Mouse (Mus musculus) midbrain, embryonic 12.5 days (tissue): Measurements from ENCODE around the gene Exd1. TPM values are rescaled to one million over a fixed set of nuclear protein-coding genes. Genes with fewer than 3 reads are reported as not detected.
"Not testable (repeated sequence)": the region's sequence is repeated elsewhere in the genome, so short reads cannot be mapped to it uniquely, and the experiment has no call there.

ENCODE experiments used
- ATAC-seq: fragments of 200-750 bp; cut with Nextera tagmentation; 2 replicates; pipeline ENCODE4 v1.8.0; 2017; ENCODE audit warnings: low read depth, moderate TSS enrichment, moderate library complexity; ENCODE audit not compliant: low FRiP score
- H3K27ac ChIP-seq: fragments of 300-500 bp; sonication (generic); replicated peaks from 2 replicates; pipeline ENCODE4 v1.5.1; 2016; ENCODE audit warnings: mild to moderate bottlenecking
- H3K27me3 ChIP-seq: fragments of 300-500 bp; sonication (generic); 2 replicates; pipeline ENCODE4 v1.6.1; 2016; ENCODE audit warnings: mild to moderate bottlenecking
- H3K36me3 ChIP-seq: fragments of 300-500 bp; sonication (generic); 2 replicates; pipeline ENCODE4 v1.6.1; 2016
- H3K4me1 ChIP-seq: fragments of 300-500 bp; sonication (generic); 2 replicates; pipeline ENCODE4 v1.6.1; 2016
- H3K4me2 ChIP-seq: fragments of 300-500 bp; sonication (generic); replicated peaks from 2 replicates; pipeline ENCODE4 v1.6.1; 2016; ENCODE audit warnings: mild to moderate bottlenecking, moderate library complexity
- H3K4me3 ChIP-seq: fragments of 300-500 bp; sonication (generic); 2 replicates; pipeline ENCODE4 v1.5.1; 2016; ENCODE audit warnings: mild to moderate bottlenecking
- H3K9ac ChIP-seq: fragments of 300-500 bp; sonication (generic); replicated peaks from 2 replicates; pipeline ENCODE4 v1.6.1; 2016; ENCODE audit warnings: mild to moderate bottlenecking, moderate library complexity
- H3K9me3 ChIP-seq: fragments of 300-500 bp; sonication (generic); 2 replicates; pipeline ENCODE4 v1.6.1; 2016; ENCODE audit warnings: mild to moderate bottlenecking
- whole genome bisulfite sequencing: fragments of 180-500 bp; shearing (Covaris S2); methylation state at CpG from one replicate; pipeline ENCODE4 v1.1.7; 2016; 5-methylcytosine and 5-hydroxymethylcytosine counted together
- polyA plus RNA-seq: library from polyadenylated mRNA; unstranded; fragments of >200 nt; fragmentation: Nextera tagmentation; extraction: Ambion mirVana; gene quantifications from 2 replicates; pipeline ENCODE4 v1.2.1, GENCODE M21; 2016

The Exd1 gene
- polyA plus RNA-seq, 1 experiment from 2014 or later: 0.52 TPM

DNA sequence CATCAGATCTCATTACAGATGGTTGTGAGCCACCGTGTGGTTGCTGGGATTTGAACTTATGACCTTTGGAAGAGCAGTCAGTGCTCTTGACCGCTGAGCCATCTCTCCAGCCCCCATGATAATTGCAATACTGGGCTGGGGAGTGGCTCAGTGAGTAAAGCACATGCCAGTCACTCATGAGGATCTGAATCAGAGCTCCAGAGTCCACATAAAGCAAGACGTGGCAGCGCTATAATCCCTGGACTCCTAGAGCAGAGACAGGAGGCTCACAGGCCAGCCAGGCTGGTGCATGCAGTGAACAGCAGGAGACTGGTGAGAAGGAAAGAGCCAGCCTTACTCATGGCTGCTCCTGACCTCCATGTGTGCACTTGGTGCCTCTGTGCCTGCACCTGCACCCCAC, 22.0 kb downstream of the Exd1 start:
- H3K27me3 ChIP-seq: no peaks in the 10 kb centered on the region
- H3K36me3 ChIP-seq: no peaks in the 10 kb centered on the region
- no peak overlapping the region for H3K4me2 ChIP-seq
- no peak overlapping the region for H3K4me3 ChIP-seq
- WGBS: 43% methylated on average over 4 of the region's 4 CpGs
- no peak overlapping the region for H3K27ac ChIP-seq
- no peak for ATAC-seq
- H3K9ac ChIP-seq: no peak overlapping the region
- no peaks in the 10 kb centered on the region for H3K9me3 ChIP-seq
- H3K4me1 ChIP-seq: no peaks in the 10 kb centered on the region

DNA sequence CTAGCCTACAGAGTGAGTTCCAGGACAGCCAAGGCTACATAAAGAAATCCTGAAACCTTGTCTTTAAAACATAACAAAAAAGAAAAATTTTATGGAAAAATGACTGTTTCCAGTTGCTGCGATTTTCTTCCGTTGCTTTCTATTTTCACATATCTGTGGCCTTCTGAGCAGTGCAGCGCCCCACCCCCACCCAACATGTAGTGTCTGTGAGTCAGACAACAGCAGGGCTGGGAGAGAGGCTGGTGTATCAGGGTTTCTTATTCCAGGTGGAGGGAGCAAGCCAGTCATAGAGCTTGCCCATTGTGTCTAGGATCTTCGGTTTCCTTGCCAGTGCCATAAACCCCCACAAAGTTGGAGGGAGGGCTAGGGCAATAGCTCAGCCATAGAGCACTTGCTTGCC, 23.6 kb downstream of the Exd1 start:
- Histone ChIP-seq H3K4me2 (no peak overlapping the region), H3K27ac (no peak overlapping the region), H3K9ac (no peak overlapping the region), H3K27me3 (no peaks in the 10 kb centered on the region), H3K4me3 (no peak overlapping the region), H3K4me1 (no peaks in the 10 kb centered on the region), H3K36me3 (no peaks in the 10 kb centered on the region), H3K9me3 (no peaks in the 10 kb centered on the region)
- ATAC-seq: no peak
- WGBS: 82% methylated on average over 4 of the region's 4 CpGs

- H3K9me3 ChIP-seq: no peaks in the 10 kb centered on the region
- ATAC-seq: no peak
- 73% methylated on average over 7 of the region's 7 CpGs for WGBS
Measured at GRCm38 (mm10) chr2:119520550-119520949, 26.9 kb downstream of the Exd1 start.

DNA sequence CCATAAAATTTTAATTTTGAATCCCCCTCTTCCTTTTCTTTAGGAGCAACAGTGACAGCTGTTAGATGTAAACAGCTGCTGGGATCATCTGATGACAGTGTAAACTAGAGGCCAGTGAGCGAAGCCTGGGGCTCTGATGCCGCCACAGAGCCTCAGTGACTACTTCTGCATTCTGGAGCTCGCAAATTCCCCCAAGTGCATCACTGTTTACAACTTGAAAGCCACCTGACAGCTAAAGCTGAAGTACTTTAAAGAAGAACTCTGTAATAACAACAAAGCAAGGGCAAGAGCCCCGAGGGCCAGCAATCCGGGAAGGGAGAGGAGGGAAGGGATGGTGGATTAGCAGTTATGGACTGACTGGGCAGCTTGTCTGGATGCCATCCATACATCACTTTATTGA, 30.6 kb downstream of the Exd1 start:
- no peaks in the 10 kb centered on the region for H3K27me3 ChIP-seq
- no peak for ATAC-seq
- no peak overlapping the region for H3K4me3 ChIP-seq
- H3K27ac ChIP-seq: no peak overlapping the region
- H3K4me2 ChIP-seq: no peak overlapping the region
- 67% methylated on average over 5 of the region's 5 CpGs for WGBS
- H3K9me3 ChIP-seq: no peaks in the 10 kb centered on the region
- no peaks in the 10 kb centered on the region for H3K4me1 ChIP-seq
- H3K36me3 ChIP-seq: no peaks in the 10 kb centered on the region
- H3K9ac ChIP-seq: no peak overlapping the region

More at GRCm38 (mm10) chr2:119520550-119520949, 26.9 kb downstream of the Exd1 start:
- Histone ChIP-seq H3K4me2 (no peak overlapping the region), H3K9ac (no peak overlapping the region), H3K4me1 (no peaks in the 10 kb centered on the region), H3K27ac (no peak overlapping the region), H3K27me3 (no peaks in the 10 kb centered on the region), H3K4me3 (no peak overlapping the region), H3K36me3 (no peaks in the 10 kb centered on the region)

DNA sequence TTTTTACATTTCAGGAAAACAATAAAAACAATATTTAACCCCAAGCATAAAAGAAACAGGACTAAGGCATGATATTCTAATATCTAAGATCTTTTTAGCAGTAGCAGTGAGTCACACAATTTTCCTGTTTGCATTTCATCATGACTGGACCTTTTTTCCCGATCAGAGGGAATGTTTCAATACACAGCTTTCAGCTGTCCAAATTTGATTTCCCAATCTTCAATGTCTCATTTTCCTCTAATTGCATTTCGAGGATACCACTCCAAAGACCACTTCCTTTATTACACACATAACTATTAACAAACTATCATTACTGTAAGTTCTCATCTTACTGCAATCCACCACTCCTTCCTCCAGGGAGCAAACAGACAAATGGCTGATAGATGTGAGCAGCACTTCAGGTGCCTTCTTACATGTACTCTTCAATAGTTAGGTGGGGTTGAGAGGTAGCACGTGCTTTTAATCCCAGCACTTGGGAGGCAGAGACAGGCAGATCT, 33.4 kb downstream of the Exd1 start:
- WGBS: 85% methylated on average over 3 of the region's 3 CpGs
- Histone ChIP-seq H3K27ac (no peak overlapping the region), H3K4me3 (no peak overlapping the region), H3K36me3 (no peaks in the 10 kb centered on the region), H3K4me2 (no peak overlapping the region), H3K9me3 (no peaks in the 10 kb centered on the region), H3K27me3 (no peaks in the 10 kb centered on the region), H3K9ac (no peak overlapping the region), H3K4me1 (no peaks in the 10 kb centered on the region)
- no peak for ATAC-seq

- no peaks in the 10 kb centered on the region for H3K4me1 ChIP-seq
- 76% methylated on average over 3 of the region's 3 CpGs for WGBS
Measured at GRCm38 (mm10) chr2:119512292-119512691, 35.1 kb downstream of the Exd1 start.

DNA sequence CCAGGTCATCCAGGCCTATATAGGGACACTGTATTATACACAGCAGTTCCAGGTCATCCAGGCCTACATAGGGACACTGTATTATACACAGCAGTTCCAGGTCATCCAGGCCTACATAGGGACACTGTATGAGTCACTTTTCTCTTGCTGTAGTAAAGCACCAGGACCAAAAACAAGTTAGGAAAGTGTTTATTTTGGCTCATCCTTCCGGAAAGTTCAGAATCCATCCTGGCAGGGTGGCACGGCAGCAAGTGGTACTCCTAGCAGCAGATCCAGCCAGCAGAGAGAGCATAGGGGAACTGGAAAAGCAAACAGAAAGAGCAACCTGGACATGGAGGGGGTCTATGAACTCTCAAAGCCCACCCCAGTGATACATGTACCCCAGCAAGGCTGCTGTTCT, 36.6 kb downstream of the Exd1 start:
- WGBS: 83% methylated on average over 2 of the region's 2 CpGs
- Histone ChIP-seq H3K4me3 (no peak overlapping the region), H3K27ac (no peak overlapping the region), H3K9ac (no peak overlapping the region), H3K9me3 (no peaks in the 10 kb centered on the region), H3K36me3 (no peaks in the 10 kb centered on the region), H3K27me3 (no peaks in the 10 kb centered on the region), H3K4me1 (no peaks in the 10 kb centered on the region), H3K4me2 (no peak overlapping the region)
- no peak for ATAC-seq

More at GRCm38 (mm10) chr2:119512292-119512691, 35.1 kb downstream of the Exd1 start:
- Histone ChIP-seq H3K36me3 (no peaks in the 10 kb centered on the region), H3K9ac (no peak overlapping the region), H3K4me2 (no peak overlapping the region), H3K4me3 (no peak overlapping the region), H3K27me3 (no peaks in the 10 kb centered on the region), H3K27ac (no peak overlapping the region), H3K9me3 (no peaks in the 10 kb centered on the region)
- no peak for ATAC-seq

- not testable (repeated sequence) for H3K4me2 ChIP-seq, ATAC-seq
- WGBS: 67% methylated on average over 7 of the region's 7 CpGs
Measured at GRCm38 (mm10) chr2:119508518-119508917, 38.9 kb downstream of the Exd1 start.

DNA sequence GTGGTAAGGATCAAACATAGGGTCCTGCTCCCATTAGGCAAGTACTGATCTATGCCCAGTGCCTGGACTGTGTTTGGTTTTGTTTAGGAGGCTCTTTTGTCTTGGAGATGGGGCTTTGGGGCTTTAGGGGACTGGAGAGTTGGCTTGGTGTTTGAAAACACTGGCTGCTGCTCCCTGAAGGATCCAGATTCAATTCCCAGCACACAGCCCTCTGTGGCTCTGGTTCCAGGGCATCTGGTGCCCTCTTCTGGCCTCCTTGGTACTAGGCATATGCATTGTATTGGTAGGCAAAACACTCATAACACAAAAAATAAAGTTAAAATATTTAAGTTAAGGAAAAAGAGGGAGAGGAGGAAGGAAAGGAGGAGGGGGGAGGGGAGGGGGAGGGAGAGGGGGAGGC, 40.3 kb downstream of the Exd1 start:
- H3K9ac ChIP-seq: no peak overlapping the region
- H3K4me1 ChIP-seq: no peaks in the 10 kb centered on the region
- H3K9me3 ChIP-seq: no peaks in the 10 kb centered on the region
- H3K4me3 ChIP-seq: no peak overlapping the region
- no peak overlapping the region for H3K4me2 ChIP-seq
- H3K36me3 ChIP-seq: no peaks in the 10 kb centered on the region
- ATAC-seq: no peak
- no peak overlapping the region for H3K27ac ChIP-seq
- H3K27me3 ChIP-seq: no peaks in the 10 kb centered on the region

More at GRCm38 (mm10) chr2:119508518-119508917, 38.9 kb downstream of the Exd1 start:
- H3K9ac ChIP-seq, H3K36me3 ChIP-seq, H3K27me3 ChIP-seq, H3K4me1 ChIP-seq, H3K4me3 ChIP-seq, H3K27ac ChIP-seq, H3K9me3 ChIP-seq: not testable (repeated sequence)

DNA sequence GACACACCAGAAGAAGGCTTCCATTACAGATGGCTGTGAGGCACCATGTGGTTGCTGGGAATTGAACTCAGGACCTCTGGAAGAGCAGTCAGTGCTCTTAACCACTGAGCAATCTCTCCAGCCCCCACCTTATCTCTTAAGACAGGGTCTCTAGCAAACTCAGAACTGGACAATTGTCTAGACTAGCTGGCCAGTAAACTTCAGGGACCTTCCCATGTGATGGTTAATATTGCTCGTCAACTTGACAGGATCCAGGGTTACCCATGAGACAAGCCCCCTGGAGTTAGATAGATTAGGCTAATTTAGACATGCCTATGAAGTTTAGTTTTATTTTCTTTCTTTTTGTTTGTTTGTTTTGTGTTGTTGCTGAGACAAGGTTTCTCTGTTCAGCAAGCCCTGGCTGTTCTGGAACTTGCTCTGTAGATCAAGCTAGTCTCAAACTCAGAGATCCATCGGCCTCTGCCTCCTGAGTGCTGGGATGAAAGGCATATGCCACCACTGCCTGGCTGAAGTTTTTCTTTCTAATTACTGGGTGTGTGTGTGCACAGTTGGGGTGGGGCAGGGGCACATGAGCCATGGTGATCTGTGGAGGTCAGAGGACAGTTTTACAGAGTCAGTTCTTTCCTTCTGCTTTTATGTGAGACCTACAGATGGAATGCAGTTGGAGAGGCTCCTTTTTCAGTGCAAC, 46.3 kb downstream of the Exd1 start:
- no peaks in the 10 kb centered on the region for H3K36me3 ChIP-seq
- H3K4me1 ChIP-seq: no peaks in the 10 kb centered on the region
- H3K27me3 ChIP-seq: no peaks in the 10 kb centered on the region
- H3K9ac ChIP-seq: no peak overlapping the region
- 83% methylated on average over 2 of the region's 2 CpGs for WGBS
- ATAC-seq: no peak
- H3K27ac ChIP-seq: no peak overlapping the region
- no peak overlapping the region for H3K4me3 ChIP-seq
- no peaks in the 10 kb centered on the region for H3K9me3 ChIP-seq
- no peak overlapping the region for H3K4me2 ChIP-seq

DNA sequence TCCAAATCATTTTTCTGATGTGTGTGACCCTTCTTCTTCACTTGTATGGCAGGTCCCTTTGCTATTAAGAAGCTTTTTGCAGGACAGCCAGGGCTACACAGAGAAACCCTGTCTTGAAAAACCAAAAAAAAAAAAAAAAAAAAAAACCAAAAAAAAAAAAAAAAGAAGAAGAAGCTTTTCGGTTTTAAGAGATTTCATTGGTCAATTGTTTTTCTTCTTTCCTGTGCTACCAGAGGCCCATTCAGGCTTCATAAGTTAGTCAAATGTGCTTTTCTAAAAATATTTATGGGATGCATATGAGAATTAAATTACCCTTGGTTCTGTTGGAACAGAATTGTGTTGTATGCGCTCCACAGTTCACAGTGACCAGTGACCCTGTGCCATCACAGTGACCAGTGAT, 48.6 kb downstream of the Exd1 start:
- Histone ChIP-seq H3K36me3 (no peaks in the 10 kb centered on the region), H3K9me3 (no peaks in the 10 kb centered on the region), H3K27me3 (no peaks in the 10 kb centered on the region), H3K9ac (no peak overlapping the region), H3K4me2 (no peak overlapping the region), H3K4me1 (no peaks in the 10 kb centered on the region), H3K27ac (no peak overlapping the region), H3K4me3 (no peak overlapping the region)
- no peak for ATAC-seq
- 87% methylated on average over 2 of the region's 2 CpGs for whole genome bisulfite sequencing

- H3K4me1 ChIP-seq: no peaks in the 10 kb centered on the region
- H3K27ac ChIP-seq: no peak overlapping the region
- no peak for ATAC-seq
- WGBS: 85% methylated on average over 2 of the region's 2 CpGs
- no peaks in the 10 kb centered on the region for H3K27me3 ChIP-seq
- H3K4me2 ChIP-seq: no peak overlapping the region
- no peaks in the 10 kb centered on the region for H3K36me3 ChIP-seq
- no peak overlapping the region for H3K4me3 ChIP-seq
- no peaks in the 10 kb centered on the region for H3K9me3 ChIP-seq
- H3K9ac ChIP-seq: no peak overlapping the region
Measured at GRCm38 (mm10) chr2:119496082-119496481, 51.3 kb downstream of the Exd1 start.

- Histone ChIP-seq H3K9me3 (no peaks in the 10 kb centered on the region), H3K9ac (no peak overlapping the region), H3K4me1 (no peaks in the 10 kb centered on the region), H3K27ac (no peak overlapping the region), H3K27me3 (no peaks in the 10 kb centered on the region), H3K36me3 (no peaks in the 10 kb centered on the region), H3K4me3 (no peak overlapping the region), H3K4me2 (no peak overlapping the region)
- ATAC-seq: no peak
- 73% methylated on average over 5 of the region's 5 CpGs for WGBS
Measured at GRCm38 (mm10) chr2:119491953-119492352, 55.5 kb downstream of the Exd1 start.
